In the genomic region with DNA sequence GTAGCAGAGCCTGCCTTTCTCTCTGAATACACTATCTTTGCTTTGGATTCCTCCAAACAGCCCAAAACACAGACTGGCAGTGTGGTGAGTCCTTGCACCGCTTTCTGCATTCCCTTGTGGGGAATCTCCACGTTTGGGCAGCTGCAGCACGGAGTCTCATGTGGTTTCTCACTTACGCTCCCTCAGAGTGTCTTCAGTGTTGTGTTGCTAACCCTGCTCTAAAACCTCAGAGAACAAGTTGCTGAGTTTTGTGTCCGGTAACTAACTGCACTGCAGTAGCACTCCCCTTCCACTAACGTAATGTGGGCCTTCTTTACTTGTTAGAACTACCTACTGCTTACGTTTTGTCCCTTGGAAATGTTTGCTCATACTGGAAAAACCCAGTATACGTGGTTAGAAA, we compare ENCODE assay signal across 28 mouse cellular contexts. TPM values are rescaled to one million over a fixed set of nuclear protein-coding genes. Genes with fewer than 3 reads are reported as not detected.
A peak's percentile ranks its signal among the peaks of the same experiment; 100 is the strongest.
DNase-seq lines count a peak whose midpoint lies in the region; ATAC-seq and TF ChIP-seq lines count a peak whose summit lies in the region.
"Had no signal": no experiment of that assay in that cellular context is flagged by ENCODE, and none has a peak within 500 bp of the region (broad histone marks: within the 10 kb centered on the region; RNA-seq: fewer than 3 reads in every experiment).

No protein-coding gene starts in this region.

- WGBS in heart, embryonic 12.5 days, result 46% methylated on average over 8 of the region's 8 CpGs
- WGBS in lung, embryonic 14.5 days, result 62% methylated on average over 8 of the region's 8 CpGs
- 71% methylated on average over 8 of the region's 8 CpGs for WGBS in limb, embryonic 13.5 days

- no peak overlapping the region for H3K9ac ChIP-seq in heart, embryonic 12.5 days
- no peak overlapping the region for H3K9ac ChIP-seq in lung, embryonic 14.5 days
- 0 out of 2 replicates have a peak overlapping the region, but pooled peaks have one; percentile 19 for H3K9ac ChIP-seq in limb, embryonic 13.5 days
- H3K9ac ChIP-seq: forebrain, postnatal 0 days; hindbrain, embryonic 15.5 days; intestine, embryonic 15.5 days; liver, embryonic 13.5 days; midbrain, embryonic 15.5 days; stomach, embryonic 15.5 days had no signal

- ATAC-seq in heart, embryonic 12.5 days (ENCODE audit: insufficient number of reproducible peaks, low FRiP score), result no peak
- ATAC-seq in lung, embryonic 14.5 days (ENCODE audit: insufficient read depth), result no peak
- no peak for ATAC-seq in limb, embryonic 13.5 days (ENCODE audit: low FRiP score, low read depth)
- ATAC-seq: activated CD4-positive, CD25-positive, alpha-beta regulatory T cell, adult 4 months; CD4-positive, CD25-positive, alpha-beta regulatory T cell, adult 4 months; forebrain, postnatal 0 days; intestine, embryonic 15.5 days; lung, postnatal 0 days; midbrain, embryonic 15.5 days had no signal

- peaks cover 65% of the 10 kb centered on the region for H3K4me1 ChIP-seq in heart, embryonic 12.5 days (replicated peaks)
- 0 out of 2 replicates have a peak, but pooled peaks cover 7% of the 10 kb centered on the region for H3K4me1 ChIP-seq in lung, embryonic 14.5 days (ENCODE audit: insufficient read depth)
- H3K4me1 ChIP-seq in limb, embryonic 13.5 days, result peaks cover 8% of the 10 kb centered on the region

- DNase-seq in heart, postnatal 4 days, result no peak
- DNase-seq in lung, embryonic 14.5 days, result peak; percentile 4
- DNase-seq in lung, postnatal 10 days, result no peak
- DNase-seq in natural killer cell, adult 2 months (ENCODE audit: low spot score in 2 of 2), result peak; percentile 39 to 69
- DNase-seq in B cell, adult 2 months, result no peak
- DNase-seq: adrenal gland, postnatal 10 days; cerebellum, adult 11 months; cerebellum, postnatal 14 days; forebrain, postnatal 0 days; heart, adult 2 months; kidney, postnatal 36 days; liver, embryonic 13.5 days; right cerebral cortex, postnatal 25 days; thymus, adult 2 months had no signal

- no peaks in the 10 kb centered on the region for H3K27me3 ChIP-seq in heart, embryonic 12.5 days (replicated peaks)
- H3K27me3 ChIP-seq in lung, embryonic 14.5 days (ENCODE audit: insufficient read depth, low read length), result no peaks in the 10 kb centered on the region
- no peaks in the 10 kb centered on the region for H3K27me3 ChIP-seq in limb, embryonic 13.5 days
- H3K27me3 ChIP-seq: hindbrain, embryonic 15.5 days; intestine, embryonic 15.5 days; liver, embryonic 13.5 days; midbrain, embryonic 15.5 days; stomach, embryonic 15.5 days had no signal

- peak overlapping the region; percentile 19; the same call in 1 of the 2 replicates for H3K4me2 ChIP-seq in heart, embryonic 12.5 days
- no peak overlapping the region for H3K4me2 ChIP-seq in lung, embryonic 14.5 days
- no peak overlapping the region for H3K4me2 ChIP-seq in limb, embryonic 13.5 days (replicated peaks)
- H3K4me2 ChIP-seq: hindbrain, embryonic 15.5 days; liver, embryonic 13.5 days; midbrain, embryonic 15.5 days; stomach, embryonic 15.5 days had no signal

- H3K4me3 ChIP-seq in heart, embryonic 12.5 days, result no peak overlapping the region
- no peak overlapping the region for H3K4me3 ChIP-seq in lung, embryonic 14.5 days (ENCODE audit: low read depth, low read length)
- no peak overlapping the region for H3K4me3 ChIP-seq in limb, embryonic 13.5 days
- H3K4me3 ChIP-seq: forebrain, embryonic 10.5 days; heart, adult 2 months; hindbrain, embryonic 15.5 days; intestine, embryonic 15.5 days; liver, embryonic 13.5 days; midbrain, embryonic 15.5 days; stomach, embryonic 15.5 days had no signal

- no peak for TF ChIP-seq CTCF in lung, embryonic 14.5 days (IDR thresholded peaks at IDR 0.05; ENCODE audit: low read depth)

- peak overlapping the region; percentile 80 for H3K27ac ChIP-seq in heart, embryonic 12.5 days (ENCODE audit: poor library complexity, severe bottlenecking)
- no peak overlapping the region; the same call in 1 of the 2 replicates for H3K27ac ChIP-seq in lung, embryonic 14.5 days (ENCODE audit: low read depth)
- no peak overlapping the region for H3K27ac ChIP-seq in limb, embryonic 13.5 days
- H3K27ac ChIP-seq: forebrain, embryonic 10.5 days; hindbrain, embryonic 15.5 days; liver, embryonic 13.5 days; midbrain, embryonic 15.5 days; stomach, embryonic 15.5 days had no signal

- peaks cover 36% of the 10 kb centered on the region for H3K36me3 ChIP-seq in heart, embryonic 12.5 days
- peaks cover 30% of the 10 kb centered on the region for H3K36me3 ChIP-seq in lung, embryonic 14.5 days (ENCODE audit: insufficient read depth)
- H3K36me3 ChIP-seq in limb, embryonic 13.5 days, result peaks cover 36% of the 10 kb centered on the region

- no peaks in the 10 kb centered on the region for H3K9me3 ChIP-seq in heart, embryonic 12.5 days (replicated peaks)
- H3K9me3 ChIP-seq in lung, embryonic 14.5 days (ENCODE audit: low read depth, low read length), result no peaks in the 10 kb centered on the region
- H3K9me3 ChIP-seq in limb, embryonic 13.5 days, result no peaks in the 10 kb centered on the region
- H3K9me3 ChIP-seq: forebrain, embryonic 10.5 days; G1E; hindbrain, embryonic 15.5 days; intestine, embryonic 15.5 days; liver, embryonic 13.5 days; midbrain, embryonic 15.5 days; stomach, embryonic 15.5 days had no signal

RNA-seq across cellular contexts. Expression of a gene that starts 13.0 kb away (rescaled TPM):
- polyA plus RNA-seq in heart, embryonic 12.5 days (2016; fragmentation: Nextera tagmentation; extraction: Ambion mirVana), result 74.8 and 75.5 TPM in 2 replicates
- total RNA-seq in heart, postnatal 4 days (2021), result 100 to 1,000 TPM; 144 to 146 TPM
- 44.1 and 53.3 TPM in 2 replicates for polyA plus RNA-seq in lung, embryonic 14.5 days (2014; fragmentation: Nextera tagmentation; extraction: Ambion mirVana)
- 52.0 and 56.0 TPM in 2 replicates for polyA plus RNA-seq in limb, embryonic 13.5 days (2015; fragmentation: Nextera tagmentation; extraction: Ambion mirVana)

RNA-seq across cellular contexts. Expression of a gene that starts 41.1 kb away (rescaled TPM):
- 0.08 and 0.11 TPM in 2 replicates for polyA plus RNA-seq in heart, embryonic 12.5 days (2016; fragmentation: Nextera tagmentation; extraction: Ambion mirVana)
- not detected for total RNA-seq in heart, postnatal 4 days (2021)
- not detected in 2 replicates for polyA plus RNA-seq in lung, embryonic 14.5 days (2014; fragmentation: Nextera tagmentation; extraction: Ambion mirVana)
- polyA plus RNA-seq in limb, embryonic 13.5 days (2015; fragmentation: Nextera tagmentation; extraction: Ambion mirVana), result 0.28 and 0.71 TPM in 2 replicates
- total RNA-seq: gastrocnemius, adult 8-10 months; megakaryocyte progenitor cell, adult 5-6 weeks had no signal
- polyA plus RNA-seq: G1E; kidney, embryonic 14.5 days; liver, embryonic 13.5 days had no signal

Comparison
In these comparisons a context has a peak if more than half of its experiments do, and no peak if none do; other contexts are left out.
1. DNase-seq: peak in lung, embryonic 14.5 days (single experiment) and natural killer cell, adult 2 months (2 of 2); none in heart, postnatal 4 days (single experiment), lung, postnatal 10 days (single experiment) and B cell, adult 2 months (0 of 2).